Mouse (Mus musculus): Measurements from ENCODE around the gene Cyb5d2. TPM values are rescaled to one million over a fixed set of nuclear protein-coding genes. Genes with fewer than 3 reads are reported as not detected.

The Cyb5d2 gene
- polyA plus RNA-seq, 1 experiment from 2014 or later, result 5.1 TPM

- H3K27ac ChIP-seq (replicated peaks), result no peak overlapping the region
- WGBS, result 81% methylated on average over 2 of the region's 2 CpGs
- no peaks in the 10 kb centered on the region for H3K9me3 ChIP-seq
- peaks cover 69% of the 10 kb centered on the region for H3K36me3 ChIP-seq
- no peak overlapping the region for H3K9ac ChIP-seq (replicated peaks)
- no peaks in the 10 kb centered on the region for H3K27me3 ChIP-seq
- H3K4me1 ChIP-seq, result no peaks in the 10 kb centered on the region
- H3K4me2 ChIP-seq (replicated peaks), result no peak overlapping the region
- no peak for ATAC-seq (ENCODE audit: low FRiP score, low read depth)
- H3K4me3 ChIP-seq, result no peak overlapping the region
Measured at GRCm38 (mm10) chr11:72735519-72735860, 60.5 kb downstream of the Cyb5d2 start.

GRCm38 (mm10) chr11:72734840-72735518 lies 61.0 kb downstream of the Cyb5d2 start:
- H3K9ac ChIP-seq (replicated peaks), result no peak overlapping the region
- H3K4me2 ChIP-seq (replicated peaks), result no peak overlapping the region
- H3K36me3 ChIP-seq, result peaks cover 69% of the 10 kb centered on the region
- H3K9me3 ChIP-seq, result no peaks in the 10 kb centered on the region
- H3K27ac ChIP-seq (replicated peaks), result no peak overlapping the region
- 80% methylated on average over 4 of the region's 4 CpGs for WGBS
- no peak for ATAC-seq (ENCODE audit: low FRiP score, low read depth)
- H3K4me1 ChIP-seq, result no peaks in the 10 kb centered on the region
- no peak overlapping the region for H3K4me3 ChIP-seq
- no peaks in the 10 kb centered on the region for H3K27me3 ChIP-seq

GRCm38 (mm10) chr11:72733736-72734135 lies 62.2 kb downstream of the Cyb5d2 start:
- Histone ChIP-seq H3K4me1 (no peaks in the 10 kb centered on the region), H3K4me3 (no peak overlapping the region), H3K4me2 (replicated peaks) (no peak overlapping the region), H3K36me3 (peaks cover 69% of the 10 kb centered on the region), H3K9ac (replicated peaks) (no peak overlapping the region), H3K27me3 (no peaks in the 10 kb centered on the region), H3K27ac (replicated peaks) (no peak overlapping the region), H3K9me3 (no peaks in the 10 kb centered on the region)
- WGBS, result 90% methylated on average over 3 of the region's 3 CpGs
- no peak for ATAC-seq (ENCODE audit: low FRiP score, low read depth)

Other genes starting within 250 kb of the Cyb5d2 start
- gene Spns3, start 245.6 kb downstream of the Cyb5d2 start, polyA plus RNA-seq (2016; fragmentation: Nextera tagmentation; extraction: Ambion mirVana), result 0.09 and 0.10 TPM in 2 replicates
- gene Ube2g1, start 188.9 kb downstream of the Cyb5d2 start, polyA plus RNA-seq (2016; fragmentation: Nextera tagmentation; extraction: Ambion mirVana), result 113 and 116 TPM in 2 replicates
- 33.7 and 35.3 TPM in 2 replicates for gene Ankfy1, start 106.1 kb downstream of the Cyb5d2 start, polyA plus RNA-seq (2016; fragmentation: Nextera tagmentation; extraction: Ambion mirVana)
- 11.9 and 12.7 TPM in 2 replicates for gene Zzef1, start 84 bp upstream of the Cyb5d2 start, polyA plus RNA-seq (2016; fragmentation: Nextera tagmentation; extraction: Ambion mirVana)
- gene Atp2a3, start 165.0 kb upstream of the Cyb5d2 start, polyA plus RNA-seq (2016; fragmentation: Nextera tagmentation; extraction: Ambion mirVana), result 0.64 and 1.2 TPM in 2 replicates
- gene P2rx1, start 203.0 kb upstream of the Cyb5d2 start, polyA plus RNA-seq (2016; fragmentation: Nextera tagmentation; extraction: Ambion mirVana), result 0.64 and 0.88 TPM in 2 replicates
- gene Camkk1, start 222.9 kb upstream of the Cyb5d2 start, polyA plus RNA-seq (2016; fragmentation: Nextera tagmentation; extraction: Ambion mirVana), result 10.2 and 11.6 TPM in 2 replicates